Mouse (Mus musculus) limb, embryonic 14.5 days (tissue): ENCODE results near the gene Gm11115. TPM values are rescaled to one million over a fixed set of nuclear protein-coding genes. Genes with fewer than 3 reads are reported as not detected.

Experiments used
- ATAC-seq: fragments of 200-750 bp; cut with Nextera tagmentation; 2 replicates; pipeline ENCODE4 v1.8.0; 2017; ENCODE audit warnings: low read depth, moderate number of reproducible peaks, moderate TSS enrichment; ENCODE audit not compliant: low FRiP score
- DNase-seq: peaks from one replicate; pipeline ENCODE4 v3.0.0-alpha.2; 2015; ENCODE audit warnings: low spot score
- H3K27ac ChIP-seq: fragments of 300-500 bp; sonication (generic); replicated peaks from 2 replicates; pipeline ENCODE4 v1.5.1; 2014; ENCODE audit warnings: low read depth, mild to moderate bottlenecking, low read length, moderate library complexity, mixed read lengths
- H3K27me3 ChIP-seq: fragments of 300-500 bp; sonication (generic); 2 replicates; pipeline ENCODE4 v1.6.1; 2014; ENCODE audit warnings: low read length, mixed read lengths; ENCODE audit not compliant: control insufficient read depth, insufficient read depth
- H3K36me3 ChIP-seq: fragments of 300-500 bp; sonication (generic); 2 replicates; pipeline ENCODE4 v1.6.1; 2014; ENCODE audit warnings: mild to moderate bottlenecking, low read length, moderate library complexity, mixed read lengths; ENCODE audit not compliant: control insufficient read depth, insufficient read depth
- H3K4me1 ChIP-seq: fragments of 300-500 bp; sonication (generic); 2 replicates; pipeline ENCODE4 v1.6.1; 2014; ENCODE audit warnings: antibody characterized with exemption, low read length, mixed read lengths; ENCODE audit not compliant: control insufficient read depth, insufficient read depth
- H3K4me2 ChIP-seq: fragments of 300-500 bp; sonication (generic); replicated peaks from 2 replicates; pipeline ENCODE4 v1.6.1; 2014; ENCODE audit warnings: low read depth, mild to moderate bottlenecking, low read length, moderate library complexity; ENCODE audit not compliant: severe bottlenecking
- H3K4me3 ChIP-seq: fragments of 300-500 bp; sonication (generic); replicated peaks from 2 replicates; pipeline ENCODE4 v1.5.1; 2014; ENCODE audit warnings: low read length
- H3K9ac ChIP-seq: fragments of 300-500 bp; sonication (generic); 2 replicates; pipeline ENCODE4 v1.6.1; 2014; ENCODE audit warnings: mild to moderate bottlenecking, low read depth, low read length, moderate library complexity; ENCODE audit not compliant: severe bottlenecking
- H3K9me3 ChIP-seq: fragments of 300-500 bp; sonication (generic); 2 replicates; pipeline ENCODE4 v1.6.1; 2016; ENCODE audit warnings: low read length; ENCODE audit not compliant: control insufficient read depth
- POLR2A ChIP-seq: fragments of 200-500 bp; IDR thresholded peaks from 2 replicates; pipeline ENCODE4 v1.8.0; 2012; ENCODE audit warnings: inconsistent platforms, mild to moderate bottlenecking, moderate library complexity, borderline replicate concordance; ENCODE audit not compliant: insufficient read depth, insufficient read length; ENCODE audit errors: extremely low read depth
- WGBS: fragments of 180-500 bp; shearing (Covaris S2); extraction: QIAGEN DNeasy Blood & Tissue Kit; methylation state at CpG from one replicate; pipeline ENCODE4 v1.1.7; 2014; 5-methylcytosine and 5-hydroxymethylcytosine counted together
- polyA plus RNA-seq, 2 experiments: library from polyadenylated mRNA; depleted of rRNA in 1 of 2; stranded (reverse) in 1 of 2; unstranded in 1 of 2; fragments of >200 nt; fragmentation: Nextera tagmentation in 1 of 2; extraction: Ambion mirVana in 1 of 2; gene quantifications; 2 replicates each; pipeline versions ENCODE4 v1.2.1 to v1.2.3; 2012 to 2014

Gm11115 gene
- polyA plus RNA-seq (2012; rRNA removed) (not detected in 2 replicates), polyA plus RNA-seq (2014; fragmentation: Nextera tagmentation; extraction: Ambion mirVana) (not detected in 2 replicates)

DNA sequence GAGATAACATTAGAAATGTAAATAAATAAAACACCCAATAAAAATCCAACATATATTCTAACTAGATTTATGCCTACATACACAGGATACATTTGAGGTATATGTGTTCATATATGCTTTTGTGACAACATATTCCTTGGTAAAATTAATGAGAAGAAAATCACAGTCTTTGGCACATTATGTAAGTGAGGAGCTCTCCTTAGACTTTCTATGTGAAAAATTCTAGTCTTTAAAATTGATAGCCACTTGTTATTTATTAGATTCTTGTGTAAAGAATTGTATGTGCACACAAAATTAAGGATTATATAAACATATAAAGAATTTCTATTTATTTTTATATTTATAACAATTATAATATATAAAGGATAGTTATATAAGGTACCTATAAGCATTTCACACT, at the start of gene Gm11115:
TSS of gene Gm11115 (minus strand) at position 101 of the 400 bp plus-strand sequence.
- no peaks in the 10 kb centered on the region for H3K36me3 ChIP-seq
- no peak within 1 kb of the TSS for H3K4me2 ChIP-seq
- TF ChIP-seq POLR2A: no peak
- no peak within 1 kb of the TSS for H3K4me3 ChIP-seq
- H3K4me1 ChIP-seq: no peaks in the 10 kb centered on the region
- H3K9ac ChIP-seq: no peak within 1 kb of the TSS
- no peaks in the 10 kb centered on the region for H3K9me3 ChIP-seq
- no peak for DNase-seq
- H3K27me3 ChIP-seq: no peaks in the 10 kb centered on the region
- ATAC-seq: no peak
- H3K27ac ChIP-seq: no peak within 1 kb of the TSS

DNA sequence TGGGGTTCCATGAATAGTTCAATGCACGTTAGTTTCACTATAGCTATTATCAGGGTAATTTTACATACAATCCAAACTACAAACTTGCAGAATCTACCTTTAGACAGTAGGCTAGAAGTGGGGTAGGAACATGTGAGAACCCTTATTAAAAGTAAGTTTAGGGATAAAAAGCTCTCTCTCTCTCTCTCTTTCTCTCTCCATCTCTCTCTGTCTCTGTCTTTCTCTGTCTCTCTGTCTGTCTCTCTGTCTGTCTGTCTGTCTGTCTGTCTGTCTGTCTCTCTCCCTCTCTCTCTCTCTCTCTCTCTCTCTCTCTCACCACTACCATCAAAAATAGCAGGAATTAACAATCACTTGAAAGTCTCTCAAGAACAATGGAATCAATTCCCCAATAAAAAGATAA, 42.5 kb downstream of the Gm11115 start, which contains the start of gene Gm11116:
TSS of gene Gm11116 (minus strand) at position 101 of the 400 bp plus-strand sequence.
- no peak within 1 kb of the TSS for H3K9ac ChIP-seq
- H3K27ac ChIP-seq: no peak within 1 kb of the TSS
- no peaks in the 10 kb centered on the region for H3K4me1 ChIP-seq
- H3K27me3 ChIP-seq: no peaks in the 10 kb centered on the region
- H3K4me3 ChIP-seq: no peak within 1 kb of the TSS
- TF ChIP-seq POLR2A: no peak
- ATAC-seq: no peak
- no peak for DNase-seq
- no peak within 1 kb of the TSS for H3K4me2 ChIP-seq
- no peaks in the 10 kb centered on the region for H3K36me3 ChIP-seq
- no peaks in the 10 kb centered on the region for H3K9me3 ChIP-seq
- WGBS: 54% methylated on average over 1 of the region's 1 CpGs

Other genes with a start within 250 kb of the Gm11115 start
- gene Csn3, start 228.5 kb downstream of the Gm11115 start, polyA plus RNA-seq (2012; rRNA removed): 0.09 TPM in 1 of 2 replicates, not detected in the other
- 0.35 TPM in 1 of 2 replicates, not detected in the other for gene Csn3, start 228.5 kb downstream of the Gm11115 start, polyA plus RNA-seq (2014; fragmentation: Nextera tagmentation; extraction: Ambion mirVana)
- gene 2310003L06Rik, start 184.6 kb downstream of the Gm11115 start, polyA plus RNA-seq (2012; rRNA removed): 0.04 TPM in 1 of 2 replicates, not detected in the other
- gene 2310003L06Rik, start 184.6 kb downstream of the Gm11115 start, polyA plus RNA-seq (2014; fragmentation: Nextera tagmentation; extraction: Ambion mirVana): not detected in 2 replicates
- not detected in 2 replicates for gene Gm28434, start 184.6 kb downstream of the Gm11115 start, polyA plus RNA-seq (2012; rRNA removed)
- gene Gm28434, start 184.6 kb downstream of the Gm11115 start, polyA plus RNA-seq (2014; fragmentation: Nextera tagmentation; extraction: Ambion mirVana): not detected in 2 replicates
- not detected in 2 replicates for gene Cabs1, start 174.7 kb downstream of the Gm11115 start, polyA plus RNA-seq (2012; rRNA removed)
- not detected in 2 replicates for gene Cabs1, start 174.7 kb downstream of the Gm11115 start, polyA plus RNA-seq (2014; fragmentation: Nextera tagmentation; extraction: Ambion mirVana)
- not detected in 2 replicates for gene Smr3a, start 151.6 kb downstream of the Gm11115 start, polyA plus RNA-seq (2012; rRNA removed)
- gene Smr3a, start 151.6 kb downstream of the Gm11115 start, polyA plus RNA-seq (2014; fragmentation: Nextera tagmentation; extraction: Ambion mirVana): not detected in 2 replicates
- gene Smr2, start 67.5 kb downstream of the Gm11115 start, polyA plus RNA-seq (2012; rRNA removed): 0.10 TPM in 1 of 2 replicates, not detected in the other
- not detected in 2 replicates for gene Smr2, start 67.5 kb downstream of the Gm11115 start, polyA plus RNA-seq (2014; fragmentation: Nextera tagmentation; extraction: Ambion mirVana)
- gene Gm11116, start 42.6 kb downstream of the Gm11115 start, polyA plus RNA-seq (2012; rRNA removed): not detected in 2 replicates
- gene Gm11116, start 42.6 kb downstream of the Gm11115 start, polyA plus RNA-seq (2014; fragmentation: Nextera tagmentation; extraction: Ambion mirVana): not detected in 2 replicates
- gene Gm7714, start 114.8 kb upstream of the Gm11115 start, polyA plus RNA-seq (2012; rRNA removed): not detected in 2 replicates
- not detected in 2 replicates for gene Gm7714, start 114.8 kb upstream of the Gm11115 start, polyA plus RNA-seq (2014; fragmentation: Nextera tagmentation; extraction: Ambion mirVana)
- not detected in 2 replicates for gene Prol1, start 163.2 kb upstream of the Gm11115 start, polyA plus RNA-seq (2012; rRNA removed)
- not detected in 2 replicates for gene Prol1, start 163.2 kb upstream of the Gm11115 start, polyA plus RNA-seq (2014; fragmentation: Nextera tagmentation; extraction: Ambion mirVana)
- gene Amtn, start 222.0 kb upstream of the Gm11115 start, polyA plus RNA-seq (2012; rRNA removed): 6.5 and 7.3 TPM in 2 replicates
- gene Amtn, start 222.0 kb upstream of the Gm11115 start, polyA plus RNA-seq (2014; fragmentation: Nextera tagmentation; extraction: Ambion mirVana): 1.3 and 2.4 TPM in 2 replicates